Mouse (Mus musculus) lung, embryonic 14.5 days (tissue): ENCODE data around the gene Hdac8. TPM values are rescaled to one million over a fixed set of nuclear protein-coding genes. Genes with fewer than 3 reads are reported as not detected.

Experiments used
- ATAC-seq: fragments of 200-750 bp; cut with Nextera tagmentation; 2 replicates; pipeline ENCODE4 v1.8.0; 2017; ENCODE audit warnings: mild to moderate bottlenecking, moderate TSS enrichment, moderate library complexity; ENCODE audit not compliant: insufficient read depth
- DNase-seq: peaks from one replicate; pipeline ENCODE4 v3.0.0-alpha.2; 2015
- H3K27ac ChIP-seq: fragments of 300-500 bp; sonication (generic); 2 replicates; pipeline ENCODE4 v1.5.1; 2014; ENCODE audit warnings: low read depth, mild to moderate bottlenecking, moderate library complexity
- H3K27me3 ChIP-seq: fragments of 300-500 bp; sonication (generic); 2 replicates; pipeline ENCODE4 v1.6.1; 2014; ENCODE audit warnings: low read length, control low read depth; ENCODE audit not compliant: insufficient read depth
- H3K36me3 ChIP-seq: fragments of 300-500 bp; sonication (generic); 2 replicates; pipeline ENCODE4 v1.6.1; 2014; ENCODE audit warnings: control low read depth; ENCODE audit not compliant: insufficient read depth
- H3K4me1 ChIP-seq: fragments of 300-500 bp; sonication (generic); 2 replicates; pipeline ENCODE4 v1.6.1; 2014; ENCODE audit warnings: antibody characterized with exemption, control low read depth; ENCODE audit not compliant: insufficient read depth
- H3K4me2 ChIP-seq: fragments of 300-500 bp; sonication (generic); 2 replicates; pipeline ENCODE4 v1.6.1; 2014; ENCODE audit warnings: mild to moderate bottlenecking
- H3K4me3 ChIP-seq: fragments of 300-500 bp; sonication (generic); 2 replicates; pipeline ENCODE4 v1.5.1; 2014; ENCODE audit warnings: low read depth, low read length
- H3K9ac ChIP-seq: fragments of 300-500 bp; sonication (generic); 2 replicates; pipeline ENCODE4 v1.6.1; 2014
- H3K9me3 ChIP-seq: fragments of 300-500 bp; sonication (generic); 2 replicates; pipeline ENCODE4 v1.6.1; 2016; ENCODE audit warnings: low read depth, low read length, control low read depth
- CTCF ChIP-seq: IDR thresholded peaks from 2 replicates; pipeline ENCODE4 v1.5.1; 2016; ENCODE audit warnings: antibody characterized with exemption, low read depth
- WGBS: fragments of 180-500 bp; shearing (Covaris S2); extraction: QIAGEN DNeasy Blood & Tissue Kit; methylation state at CpG from one replicate; pipeline ENCODE4 v1.1.7; 2014; 5-methylcytosine and 5-hydroxymethylcytosine counted together
- microRNA-seq: library from miRNA; unstranded; fragments of <30 nt; microRNA quantifications from one replicate; pipeline ENCODE4, GENCODE M21; 2016; ENCODE audit warnings: borderline number of aligned reads
- polyA plus RNA-seq: library from polyadenylated mRNA; unstranded; fragments of >200 nt; fragmentation: Nextera tagmentation; extraction: Ambion mirVana; gene quantifications from 2 replicates; pipeline ENCODE4 v1.2.1, GENCODE M21; 2014

Gene Hdac8
- polyA plus RNA-seq, 1 experiment from 2014 or later = 3.1 TPM

- no peak for TF ChIP-seq CTCF
- WGBS = 7% methylated on average over 55 of the region's 80 CpGs
- no peak overlapping the region for H3K27ac ChIP-seq
These were observed 253.8 kb downstream of the Hdac8 start for GRCm38 (mm10) chrX:102251221-102251936.

GRCm38 (mm10) chrX:102250891-102251170, 254.3 kb downstream of the Hdac8 start:
- peaks cover 33% of the 10 kb centered on the region for H3K27me3 ChIP-seq
- H3K36me3 ChIP-seq = no peaks in the 10 kb centered on the region
- no peak for DNase-seq
- 11% methylated on average over 23 of the region's 24 CpGs for WGBS
- peak overlapping the region; percentile 84 for H3K4me2 ChIP-seq
- ATAC-seq = no peak
- no peaks in the 10 kb centered on the region for H3K9me3 ChIP-seq
- 0 out of 2 replicates have a peak overlapping the region, but pooled peaks have one; percentile 40 for H3K9ac ChIP-seq
- TF ChIP-seq CTCF = no peak
- no peaks in the 10 kb centered on the region for H3K4me1 ChIP-seq
- peak overlapping the region; percentile 49 for H3K4me3 ChIP-seq
- H3K27ac ChIP-seq = no peak overlapping the region

More at GRCm38 (mm10) chrX:102251221-102251936, 253.8 kb downstream of the Hdac8 start:
- Histone ChIP-seq H3K9ac (peak overlapping the region; percentile 40), H3K4me1 (no peaks in the 10 kb centered on the region), H3K4me2 (peak overlapping the region; percentile 84), H3K9me3 (no peaks in the 10 kb centered on the region), H3K4me3 (peak overlapping the region; percentile 49), H3K27me3 (peaks cover 33% of the 10 kb centered on the region), H3K36me3 (no peaks in the 10 kb centered on the region)
- DNase-seq = no peak
- peak; percentile 59 for ATAC-seq

DNA sequence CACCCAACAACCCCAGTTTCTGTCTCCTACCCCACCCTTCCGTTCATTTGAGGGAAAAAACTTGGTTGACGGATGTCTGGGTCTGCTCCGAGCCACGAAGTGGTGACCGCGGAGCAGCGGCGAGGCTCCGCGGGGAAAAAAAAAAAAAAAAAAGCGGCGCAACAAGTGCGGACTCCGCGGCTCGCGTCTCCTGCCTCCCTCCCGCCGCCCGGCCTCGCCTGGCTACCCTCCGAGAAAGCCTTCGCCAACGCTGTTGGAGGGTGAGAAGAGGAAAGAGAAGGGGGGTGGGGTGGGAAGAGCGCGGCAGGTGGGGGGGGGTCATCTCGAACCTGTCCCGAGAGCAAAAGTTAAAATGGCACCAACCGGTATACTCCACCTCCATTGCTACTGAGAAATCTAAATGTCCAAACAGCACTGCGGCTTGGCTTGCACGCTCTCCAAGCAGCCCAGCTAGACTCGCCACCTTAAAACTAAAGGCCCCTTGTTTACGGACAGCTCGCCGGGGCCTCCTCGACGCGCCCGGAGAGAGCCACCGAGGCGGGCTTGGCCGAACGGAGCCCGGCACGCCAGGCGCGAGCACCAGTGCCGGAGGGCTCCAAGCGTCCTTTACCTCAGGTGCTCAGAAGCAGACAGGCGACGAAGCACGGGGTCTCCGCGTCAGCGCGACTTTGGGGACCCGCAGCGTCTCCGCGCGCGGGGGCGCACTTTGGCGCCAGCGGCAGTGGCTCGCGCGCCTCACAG, 254.8 kb downstream of the Hdac8 start:
- no peak overlapping the region; the same call in 1 of the 2 replicates for H3K9ac ChIP-seq
- peak; percentile 28 for DNase-seq
- ATAC-seq = no peak

DNA sequence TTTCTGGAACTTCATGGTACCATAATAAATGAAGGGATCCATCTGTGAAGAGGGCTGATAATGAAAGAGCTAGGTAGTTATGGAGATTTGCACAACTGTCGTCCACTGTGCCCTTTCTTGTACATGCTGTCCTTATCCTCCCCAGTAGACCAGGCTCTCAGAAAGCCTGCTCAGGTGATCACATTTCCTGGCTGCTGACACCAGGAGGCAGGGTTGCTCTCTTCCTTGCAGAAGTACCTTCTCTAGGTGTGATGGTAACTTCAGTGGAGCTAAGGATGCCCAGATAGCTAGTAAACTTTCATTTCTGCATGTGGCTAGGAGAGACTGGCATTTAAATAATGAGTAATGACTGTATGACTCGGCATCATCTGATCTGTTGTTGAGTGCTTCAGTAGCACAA, 260.8 kb downstream of the Hdac8 start:
- peaks cover 11% of the 10 kb centered on the region; the same call in 1 of the 2 replicates for H3K27me3 ChIP-seq
- H3K36me3 ChIP-seq = no peaks in the 10 kb centered on the region
- no peak overlapping the region for H3K4me3 ChIP-seq
- peak; percentile 1 for DNase-seq
- TF ChIP-seq CTCF = peak; percentile 22; the same call in 1 of the 2 replicates
- no peak overlapping the region for H3K27ac ChIP-seq
- H3K4me2 ChIP-seq = no peak overlapping the region
- no peak for ATAC-seq
- H3K9ac ChIP-seq = no peak overlapping the region
- no peaks in the 10 kb centered on the region for H3K9me3 ChIP-seq
- H3K4me1 ChIP-seq = no peaks in the 10 kb centered on the region
- 56% methylated on average over 2 of the region's 2 CpGs for WGBS

More for the DNA sequence above, 254.8 kb downstream of the Hdac8 start:
- no peak for TF ChIP-seq CTCF
- no peaks in the 10 kb centered on the region for H3K9me3 ChIP-seq
- WGBS = 10% methylated on average over 35 of the region's 68 CpGs
- peak overlapping the region; percentile 84 for H3K4me2 ChIP-seq
- H3K36me3 ChIP-seq = no peaks in the 10 kb centered on the region
- H3K27ac ChIP-seq = no peak overlapping the region
- no peaks in the 10 kb centered on the region for H3K4me1 ChIP-seq
- H3K4me3 ChIP-seq = peak overlapping the region; percentile 49
- peaks cover 33% of the 10 kb centered on the region for H3K27me3 ChIP-seq

Small RNA genes within 50 kb of the gene (microRNA-seq; reads per million reads assigned to microRNA genes)
- not detected for gene Gm26318

Other genes starting within 250 kb of the Hdac8 start
- 11.8 and 12.0 TPM in 2 replicates for gene Phka1, start 138.9 kb upstream of the Hdac8 start, polyA plus RNA-seq
- gene Gm3880, start 181.6 kb upstream of the Hdac8 start, polyA plus RNA-seq = not detected in 2 replicates
- gene Gm9112, start 202.3 kb upstream of the Hdac8 start, polyA plus RNA-seq = not detected in 2 replicates
- gene Dmrtc1b, start 202.5 kb upstream of the Hdac8 start, polyA plus RNA-seq = not detected in 2 replicates